Mouse (Mus musculus) ES-E14 (cell line): ENCODE measurements around the gene 4921504E06Rik.

Experiments used
- CHD2 ChIP-seq: IDR thresholded peaks from 2 replicates; pipeline ENCODE4 v1.6.1; 2014; ENCODE audit warnings: mild to moderate bottlenecking, low read depth, low read length, inconsistent platforms
- MAFK ChIP-seq: IDR thresholded peaks from 2 replicates; pipeline ENCODE4 v1.6.1; 2014; ENCODE audit warnings: mild to moderate bottlenecking, low read depth, low read length, inconsistent platforms; ENCODE audit not compliant: insufficient read depth
- ZC3H11A ChIP-seq: IDR thresholded peaks from 2 replicates; pipeline ENCODE4 v1.6.1; 2012; ENCODE audit warnings: low read depth, mild to moderate bottlenecking, inconsistent platforms, low read length, borderline replicate concordance
- ZNF384 ChIP-seq: IDR thresholded peaks from 2 replicates; pipeline ENCODE4 v1.6.1; 2012; ENCODE audit warnings: low read depth, low read length, inconsistent platforms

GRCm38 (mm10) chr2:19517952-19518351, 35.8 kb downstream of the 4921504E06Rik start:
- TF ChIP-seq CHD2 (no peak), ZC3H11A (no peak), ZNF384 (no peak), MAFK (no peak)
